Mouse (Mus musculus): Measurements from ENCODE around the gene Ap1ar. TPM values are rescaled to one million over a fixed set of nuclear protein-coding genes. Genes with fewer than 3 reads are reported as not detected.

Gene Ap1ar
- polyA plus RNA-seq, 1 experiment from 2014 or later: 86.3 TPM

- H3K4me2 ChIP-seq (ENCODE audit: low read length): no peak overlapping the region
- H3K36me3 ChIP-seq (ENCODE audit: control insufficient read depth, insufficient read depth, low read length): no peaks in the 10 kb centered on the region
- no peak overlapping the region for H3K9ac ChIP-seq (ENCODE audit: low read depth, low read length)
- WGBS: 39% methylated on average over 4 of the region's 4 CpGs
- H3K4me1 ChIP-seq (ENCODE audit: control insufficient read depth, insufficient read depth, low read depth, low read length): no peaks in the 10 kb centered on the region
- H3K27ac ChIP-seq (ENCODE audit: low read depth, low read length): no peak overlapping the region
- peak; percentile 52 for ATAC-seq
- H3K9me3 ChIP-seq (ENCODE audit: control insufficient read depth, low read length): no peaks in the 10 kb centered on the region
- no peak overlapping the region for H3K4me3 ChIP-seq (ENCODE audit: low read length)
- peaks cover 7% of the 10 kb centered on the region; the same call in 1 of the 2 replicates for H3K27me3 ChIP-seq (replicated peaks; ENCODE audit: control insufficient read depth, insufficient read depth, low read length)
Observed at GRCm38 (mm10) chr3:127758806-127759205, 78.5 kb downstream of the Ap1ar start.

GRCm38 (mm10) chr3:127757886-127758301 lies 79.4 kb downstream of the Ap1ar start:
- ATAC-seq: no peak
- Histone ChIP-seq H3K36me3 (ENCODE audit: control insufficient read depth, insufficient read depth, low read length) (no peaks in the 10 kb centered on the region), H3K9ac (ENCODE audit: low read depth, low read length) (no peak overlapping the region), H3K27ac (ENCODE audit: low read depth, low read length) (no peak overlapping the region), H3K9me3 (ENCODE audit: control insufficient read depth, low read length) (no peaks in the 10 kb centered on the region), H3K4me2 (ENCODE audit: low read length) (no peak overlapping the region), H3K4me3 (ENCODE audit: low read length) (no peak overlapping the region), H3K4me1 (ENCODE audit: control insufficient read depth, insufficient read depth, low read depth, low read length) (no peaks in the 10 kb centered on the region), H3K27me3 (replicated peaks; ENCODE audit: control insufficient read depth, insufficient read depth, low read length) (peaks cover 7% of the 10 kb centered on the region; the same call in 1 of the 2 replicates)

Other genes starting within 250 kb of the Ap1ar start
- 2.4 and 3.4 TPM in 2 replicates for gene Neurog2, start 204.4 kb downstream of the Ap1ar start, polyA plus RNA-seq (2015; fragmentation: Nextera tagmentation; extraction: Ambion mirVana)
- 0.46 and 0.72 TPM in 2 replicates for gene Alpk1, start 57.0 kb downstream of the Ap1ar start, polyA plus RNA-seq (2015; fragmentation: Nextera tagmentation; extraction: Ambion mirVana)
- 2.8 and 3.8 TPM in 2 replicates for gene Tifa, start 47.7 kb downstream of the Ap1ar start, polyA plus RNA-seq (2015; fragmentation: Nextera tagmentation; extraction: Ambion mirVana)
- gene Fam241a, start 58.8 kb upstream of the Ap1ar start, polyA plus RNA-seq (2015; fragmentation: Nextera tagmentation; extraction: Ambion mirVana): 5.4 and 7.6 TPM in 2 replicates